Mouse (Mus musculus) hindbrain, embryonic 12.5 days (tissue): Measurements from ENCODE around the gene Gm17581. TPM values are rescaled to one million over a fixed set of nuclear protein-coding genes. Genes with fewer than 3 reads are reported as not detected.

ENCODE experiments used
- polyA plus RNA-seq: library from polyadenylated mRNA; unstranded; fragments of >200 nt; fragmentation: Nextera tagmentation; extraction: Ambion mirVana; gene quantifications from 2 replicates; pipeline ENCODE4 v1.2.1, GENCODE M21; 2016

The Gm17581 gene
- polyA plus RNA-seq, 1 experiment from 2014 or later, result not detected

Other genes starting within 250 kb of the Gm17581 start
- gene Acss2, start 217.9 kb downstream of the Gm17581 start, polyA plus RNA-seq, result 28.7 and 29.4 TPM in 2 replicates
- gene Ggt7, start 217.6 kb downstream of the Gm17581 start, polyA plus RNA-seq, result 39.0 and 41.1 TPM in 2 replicates
- 17.0 and 18.3 TPM in 2 replicates for gene Gss, start 143.1 kb downstream of the Gm17581 start, polyA plus RNA-seq
- gene Myh7b, start 124.7 kb downstream of the Gm17581 start, polyA plus RNA-seq, result 0.61 and 1.6 TPM in 2 replicates
- gene Trpc4ap, start 43.5 kb downstream of the Gm17581 start, polyA plus RNA-seq, result 190 and 204 TPM in 2 replicates
- 37.3 and 38.5 TPM in 2 replicates for gene Edem2, start 6.4 kb downstream of the Gm17581 start, polyA plus RNA-seq
- 3.4 and 4.1 TPM in 2 replicates for gene Procr, start 15.3 kb upstream of the Gm17581 start, polyA plus RNA-seq
- 5.3 and 6.0 TPM in 2 replicates for gene Mmp24, start 39.5 kb upstream of the Gm17581 start, polyA plus RNA-seq
- 17.1 and 17.3 TPM in 2 replicates for gene BC029722, start 83.6 kb upstream of the Gm17581 start, polyA plus RNA-seq
- 151 and 160 TPM in 2 replicates for gene Eif6, start 91.1 kb upstream of the Gm17581 start, polyA plus RNA-seq
- gene Fam83c, start 99.0 kb upstream of the Gm17581 start, polyA plus RNA-seq, result 0.41 and 0.46 TPM in 2 replicates
- gene Uqcc1, start 194.4 kb upstream of the Gm17581 start, polyA plus RNA-seq, result 65.5 and 70.0 TPM in 2 replicates
- not detected in 2 replicates for gene Gm15557, start 204.9 kb upstream of the Gm17581 start, polyA plus RNA-seq
- 3.6 and 3.8 TPM in 2 replicates for gene Gdf5, start 209.5 kb upstream of the Gm17581 start, polyA plus RNA-seq
- gene Cep250, start 220.6 kb upstream of the Gm17581 start, polyA plus RNA-seq, result 26.9 and 27.7 TPM in 2 replicates